9 mouse cellular contexts compared by ENCODE assay signal in genomic region chr11:114184970-114185882, GRCm38 (mm10).
DNase-seq lines count a peak whose midpoint lies in the region; ATAC-seq lines count a peak whose summit lies in the region.
"Had no signal": no experiment of that assay in that cellular context is flagged by ENCODE, and none has a peak within 500 bp of the region (broad histone marks: within the 10 kb centered on the region; RNA-seq: fewer than 3 reads in every experiment).

No protein-coding gene starts in this region.

- DNase-seq in urinary bladder, postnatal 25 days (ENCODE audit: low spot score), result peak; percentile 15
- no peak for DNase-seq in urinary bladder, postnatal 4 days (ENCODE audit: low spot score in 2 of 2)
- peak; percentile 66 for DNase-seq in embryonic facial prominence, embryonic 10.5 days (ENCODE audit: low spot score)
- no peak for DNase-seq in frontal cortex, adult 2 months (ENCODE audit: extremely low spot score in 1 of 2, low spot score in 1 of 2)
- no peak for DNase-seq in Muller cell, postnatal 12 days (ENCODE audit: inconsistent ontology term)

- H3K27me3 ChIP-seq in embryonic facial prominence, embryonic 10.5 days (replicated peaks; ENCODE audit: low read depth, poor library complexity, severe bottlenecking), result peaks cover 16% of the 10 kb centered on the region
- H3K27me3 ChIP-seq in hindbrain, embryonic 13.5 days, result peaks cover 11% of the 10 kb centered on the region; the same call in 1 of the 2 replicates
- no peaks in the 10 kb centered on the region for H3K27me3 ChIP-seq in liver, embryonic 16.5 days (ENCODE audit: control insufficient read depth, insufficient read depth, low read depth, low read length)
- H3K27me3 ChIP-seq in neural tube, embryonic 15.5 days (replicated peaks), result 0 out of 2 replicates have a peak, but pooled peaks cover 3% of the 10 kb centered on the region
- H3K27me3 ChIP-seq: liver, embryonic 15.5 days had no signal

- no peak overlapping the region for H3K4me2 ChIP-seq in hindbrain, embryonic 13.5 days
- H3K4me2 ChIP-seq in liver, embryonic 16.5 days (ENCODE audit: low read depth, low read length), result no peak overlapping the region
- no peak overlapping the region for H3K4me2 ChIP-seq in neural tube, embryonic 15.5 days
- H3K4me2 ChIP-seq: liver, embryonic 15.5 days had no signal

- no peaks in the 10 kb centered on the region for H3K36me3 ChIP-seq in embryonic facial prominence, embryonic 10.5 days (replicated peaks)
- no peaks in the 10 kb centered on the region for H3K36me3 ChIP-seq in hindbrain, embryonic 13.5 days
- no peaks in the 10 kb centered on the region for H3K36me3 ChIP-seq in liver, embryonic 16.5 days (ENCODE audit: control insufficient read depth, insufficient read depth)
- H3K36me3 ChIP-seq in neural tube, embryonic 15.5 days, result no peaks in the 10 kb centered on the region
- H3K36me3 ChIP-seq: liver, embryonic 15.5 days had no signal

- H3K9me3 ChIP-seq in embryonic facial prominence, embryonic 10.5 days, result peaks cover 3% of the 10 kb centered on the region
- H3K9me3 ChIP-seq in hindbrain, embryonic 13.5 days, result no peaks in the 10 kb centered on the region
- no peaks in the 10 kb centered on the region for H3K9me3 ChIP-seq in liver, embryonic 16.5 days (replicated peaks; ENCODE audit: control insufficient read depth, low read length)
- no peaks in the 10 kb centered on the region for H3K9me3 ChIP-seq in neural tube, embryonic 15.5 days (replicated peaks)
- H3K9me3 ChIP-seq: liver, embryonic 15.5 days had no signal

- peaks cover 16% of the 10 kb centered on the region for H3K4me1 ChIP-seq in embryonic facial prominence, embryonic 10.5 days
- peaks cover 25% of the 10 kb centered on the region for H3K4me1 ChIP-seq in hindbrain, embryonic 13.5 days (replicated peaks)
- no peaks in the 10 kb centered on the region for H3K4me1 ChIP-seq in liver, embryonic 16.5 days (ENCODE audit: control insufficient read depth, low read depth, low read length)
- peaks cover 14% of the 10 kb centered on the region for H3K4me1 ChIP-seq in neural tube, embryonic 15.5 days
- H3K4me1 ChIP-seq: liver, embryonic 15.5 days had no signal

- no peak overlapping the region for H3K9ac ChIP-seq in hindbrain, embryonic 13.5 days
- H3K9ac ChIP-seq in liver, embryonic 16.5 days (ENCODE audit: low read depth, low read length), result no peak overlapping the region
- no peak overlapping the region for H3K9ac ChIP-seq in neural tube, embryonic 15.5 days (replicated peaks)
- H3K9ac ChIP-seq: liver, embryonic 15.5 days had no signal

- H3K4me3 ChIP-seq in embryonic facial prominence, embryonic 10.5 days, result no peak overlapping the region
- no peak overlapping the region for H3K4me3 ChIP-seq in hindbrain, embryonic 13.5 days
- H3K4me3 ChIP-seq in liver, embryonic 16.5 days (ENCODE audit: low read depth, low read length), result no peak overlapping the region
- H3K4me3 ChIP-seq in neural tube, embryonic 15.5 days (replicated peaks), result no peak overlapping the region
- H3K4me3 ChIP-seq: liver, embryonic 15.5 days had no signal

- no peak overlapping the region for H3K27ac ChIP-seq in embryonic facial prominence, embryonic 10.5 days (replicated peaks)
- H3K27ac ChIP-seq in hindbrain, embryonic 13.5 days, result 0 out of 2 replicates have a peak overlapping the region, but pooled peaks have one; percentile 8
- H3K27ac ChIP-seq in liver, embryonic 16.5 days (ENCODE audit: low read length), result no peak overlapping the region
- no peak overlapping the region for H3K27ac ChIP-seq in neural tube, embryonic 15.5 days (replicated peaks)
- H3K27ac ChIP-seq: liver, embryonic 15.5 days had no signal

- peak; percentile 58 for ATAC-seq in hindbrain, embryonic 13.5 days (ENCODE audit: low FRiP score)
- ATAC-seq in liver, embryonic 16.5 days (ENCODE audit: low read depth), result peak; percentile 43; the same call in 1 of the 2 replicates
- peak; percentile 75 for ATAC-seq in neural tube, embryonic 15.5 days (ENCODE audit: low FRiP score)

- WGBS in embryonic facial prominence, embryonic 10.5 days, result 49% methylated on average over 18 of the region's 18 CpGs
- WGBS in hindbrain, embryonic 13.5 days, result 29% methylated on average over 18 of the region's 18 CpGs
- 32% methylated on average over 18 of the region's 18 CpGs for WGBS in liver, embryonic 16.5 days (ENCODE audit: insufficient replicate concordance)
- 27% methylated on average over 18 of the region's 18 CpGs for WGBS in neural tube, embryonic 15.5 days

Comparison
In these comparisons a context has a peak if more than half of its experiments do, and no peak if none do; other contexts are left out.
1. DNase-seq: peak in urinary bladder, postnatal 25 days (single experiment) and embryonic facial prominence, embryonic 10.5 days (single experiment); none in urinary bladder, postnatal 4 days (0 of 2), frontal cortex, adult 2 months (0 of 2) and Muller cell, postnatal 12 days (single experiment).
2. Peak in every context shown above with its lines, with median percentiles within 50 percentile points of each other: ATAC-seq.